Mouse (Mus musculus) c-Kit-positive CD71-negative TER-119-negative erythroid progenitor cells, embryonic 14.5 days (primary cell): Measurements from ENCODE around the gene Gm21973.

ENCODE experiments used
- DNase-seq: peaks from one replicate; pipeline ENCODE4 v3.0.0-alpha.2; 2013; ENCODE audit warnings: low read depth

The Gm21973 gene

DNA sequence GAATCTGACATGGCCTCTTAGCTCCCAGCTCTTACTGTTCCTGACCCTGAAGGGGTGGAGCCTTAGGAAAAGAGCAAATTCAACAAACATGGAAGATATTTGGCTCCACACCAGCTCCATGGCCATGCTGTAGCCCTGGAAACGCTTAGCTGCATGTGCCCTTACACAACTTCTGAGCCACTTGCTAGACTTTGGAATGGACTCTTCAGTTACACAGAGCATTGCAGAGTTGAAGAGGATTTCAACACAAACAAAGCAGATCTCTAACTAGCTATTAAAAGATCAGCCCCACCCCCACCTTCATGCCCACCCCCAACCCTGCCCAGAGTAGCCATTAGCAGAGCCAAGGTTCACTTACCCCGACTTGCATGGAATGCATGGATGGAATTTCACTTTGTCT is 74.6 kb downstream of the Gm21973 start:
- DNase-seq = no peak

DNA sequence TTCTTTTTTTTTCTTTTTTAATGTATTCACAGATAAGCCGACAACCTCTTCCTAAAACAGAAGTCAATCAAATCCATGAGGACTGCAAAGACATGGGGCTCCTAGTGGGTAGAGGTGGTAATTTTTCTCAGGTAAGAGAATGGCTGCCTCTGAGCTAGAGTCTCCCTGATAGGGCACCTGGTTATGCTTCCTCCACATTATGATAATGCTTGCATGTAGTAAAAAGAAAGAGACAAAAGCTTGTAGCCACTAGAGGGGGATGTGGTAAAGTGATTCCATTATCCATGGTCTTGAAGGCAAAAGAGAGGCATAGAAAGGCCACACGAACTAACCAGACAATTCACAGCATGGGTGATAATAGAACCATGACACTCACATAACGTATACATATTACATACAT is 75.2 kb downstream of the Gm21973 start:
- peak; percentile 17 for DNase-seq

- no peak for DNase-seq
Observed at GRCm38 (mm10) chr15:10409842-10410241, 84.7 kb downstream of the Gm21973 start.

- no peak for DNase-seq
Observed at GRCm38 (mm10) chr15:10410881-10411280, 85.7 kb downstream of the Gm21973 start.

- DNase-seq = no peak
Observed at GRCm38 (mm10) chr15:10413656-10414055, 88.5 kb downstream of the Gm21973 start.

GRCm38 (mm10) chr15:10421138-10421784 is 96.1 kb downstream of the Gm21973 start:
- no peak for DNase-seq

DNA sequence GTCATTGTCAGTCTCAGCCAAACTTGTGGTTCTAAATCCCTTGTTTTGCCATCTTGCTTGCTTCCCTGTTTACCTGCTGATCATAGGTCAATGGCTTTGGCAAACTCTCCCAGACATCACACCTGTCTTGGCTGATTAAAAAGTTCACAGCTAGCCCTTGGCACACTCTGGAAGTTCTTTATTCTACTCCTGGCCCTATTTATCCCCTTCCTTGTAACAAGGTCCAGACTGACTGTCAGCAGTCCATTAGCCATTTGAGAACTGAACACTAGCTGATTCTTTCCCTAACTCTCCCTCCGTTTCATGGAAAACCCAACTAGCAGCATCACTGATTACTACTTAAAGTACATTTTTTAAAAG is 96.6 kb downstream of the Gm21973 start:
- DNase-seq = no peak
